Mouse (Mus musculus) kidney, postnatal 25 days (tissue): ENCODE measurements around the gene Bean1.

ENCODE experiments used
- DNase-seq, 2 experiments: peaks; one replicate each; pipeline ENCODE4 v3.0.0; 2021; ENCODE audit warnings: mixed read lengths in 2 of 2

Bean1 gene

DNA sequence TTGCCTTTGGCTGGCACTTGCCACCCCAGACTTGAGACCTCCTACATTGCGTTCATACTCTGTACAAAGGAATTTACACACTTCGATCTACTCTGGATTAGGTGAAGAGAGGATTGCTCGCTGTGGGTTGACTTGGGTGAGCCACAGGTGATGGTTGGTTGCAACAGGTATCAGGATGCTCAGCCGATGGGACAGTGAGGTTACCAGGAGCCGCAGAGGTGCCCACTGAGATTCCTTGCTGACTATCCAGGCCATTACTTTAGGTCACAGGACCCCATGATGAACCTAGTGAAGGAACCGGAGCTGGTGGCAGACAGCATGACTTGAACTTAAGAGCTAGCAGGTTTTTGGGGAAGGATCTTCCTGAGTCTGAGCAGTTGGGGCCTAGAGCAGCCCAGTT lies 2.2 kb downstream of the Bean1 start:
- no peak for DNase-seq

- DNase-seq, result no peak
Measured at GRCm38 (mm10) chr8:104175848-104176527, 5.7 kb downstream of the Bean1 start.

- no peak for DNase-seq
Measured at GRCm38 (mm10) chr8:104177054-104177453, 6.8 kb downstream of the Bean1 start.

- DNase-seq, result no peak
Measured at GRCm38 (mm10) chr8:104184905-104185304, 14.7 kb downstream of the Bean1 start.

GRCm38 (mm10) chr8:104186827-104187226 lies 16.6 kb downstream of the Bean1 start:
- DNase-seq, result no peak

DNA sequence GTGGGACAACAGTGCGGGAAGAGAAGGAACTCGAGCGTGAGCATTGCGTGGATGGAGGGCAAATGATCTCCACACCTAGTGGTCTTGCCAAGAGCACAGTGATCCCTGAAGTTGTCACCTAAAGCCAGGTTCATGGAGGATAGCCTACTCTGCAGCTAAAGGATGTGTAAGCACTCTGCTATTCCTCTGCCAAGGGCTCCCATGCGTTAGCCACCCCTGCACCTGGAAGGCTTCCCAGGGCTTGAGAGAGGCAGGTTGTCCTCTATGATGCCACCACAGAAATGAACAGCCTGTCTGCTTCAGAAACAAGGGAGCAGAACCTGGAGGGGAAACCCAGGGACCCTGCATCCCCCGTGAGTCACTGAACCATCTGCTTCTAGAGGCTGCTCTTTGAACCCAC lies 17.4 kb downstream of the Bean1 start:
- DNase-seq, result no peak

- no peak for DNase-seq
Measured at GRCm38 (mm10) chr8:104188459-104188858, 18.2 kb downstream of the Bean1 start.

GRCm38 (mm10) chr8:104190777-104191468 lies 20.7 kb downstream of the Bean1 start:
- no peak for DNase-seq

DNA sequence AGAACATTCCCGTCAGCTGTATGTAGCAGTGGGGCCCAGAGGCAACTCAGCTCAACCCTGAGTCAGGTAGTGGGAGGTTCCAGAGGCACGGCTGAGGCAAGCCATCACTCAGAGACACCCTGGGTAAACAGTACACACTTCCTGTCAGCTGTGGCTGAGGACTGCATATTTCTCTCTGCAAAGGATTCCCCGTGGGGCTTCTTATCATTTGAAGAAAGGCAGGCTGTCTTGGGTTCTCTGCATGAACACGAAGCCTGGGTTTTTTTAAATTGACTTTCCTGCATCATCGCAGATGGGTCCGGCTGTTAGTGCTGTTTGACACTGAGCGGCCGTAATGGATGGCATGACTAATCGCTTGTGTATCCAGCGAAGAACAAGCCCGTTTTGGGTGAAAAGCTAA lies 21.3 kb downstream of the Bean1 start:
- DNase-seq, result no peak

DNA sequence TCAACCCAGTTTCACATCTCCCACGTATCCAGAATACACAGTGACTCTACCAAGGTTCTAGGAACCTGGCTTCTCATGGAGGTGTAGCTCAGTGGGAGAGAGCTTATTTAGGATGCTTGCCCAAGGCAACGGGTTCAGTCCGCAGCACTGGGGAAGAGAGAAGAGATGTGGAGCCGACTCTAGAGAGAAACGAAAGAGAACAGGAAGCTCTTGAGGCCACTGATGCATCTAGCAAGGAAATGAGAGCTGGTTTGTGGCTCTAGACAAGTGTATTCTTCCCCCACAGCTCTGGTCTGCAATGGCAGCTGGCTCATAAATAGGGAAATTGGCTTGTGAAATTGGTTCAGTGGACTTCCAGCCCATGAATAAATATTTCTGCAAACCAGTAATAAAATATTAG lies 29.6 kb downstream of the Bean1 start:
- no peak for DNase-seq

DNA sequence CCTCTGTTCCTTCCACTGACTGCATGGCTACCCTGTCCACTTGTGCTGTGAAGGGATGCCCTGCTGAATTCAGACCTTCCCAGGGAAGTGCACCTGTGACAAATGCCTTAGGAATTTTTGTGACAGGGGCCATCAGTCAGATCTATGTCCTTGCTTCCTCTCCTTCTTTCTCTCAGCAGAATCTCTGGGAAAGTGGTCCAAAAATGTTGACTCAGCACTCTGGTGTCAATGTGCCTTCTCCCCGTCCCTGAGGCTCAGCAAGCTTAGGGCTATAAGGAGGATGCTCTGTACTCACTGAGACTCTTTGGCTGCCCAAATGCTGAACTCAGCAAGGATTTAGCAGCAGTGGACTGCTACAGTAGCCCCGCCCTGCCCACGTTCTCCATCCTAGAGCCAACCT lies 31.4 kb downstream of the Bean1 start:
- no peak for DNase-seq

DNA sequence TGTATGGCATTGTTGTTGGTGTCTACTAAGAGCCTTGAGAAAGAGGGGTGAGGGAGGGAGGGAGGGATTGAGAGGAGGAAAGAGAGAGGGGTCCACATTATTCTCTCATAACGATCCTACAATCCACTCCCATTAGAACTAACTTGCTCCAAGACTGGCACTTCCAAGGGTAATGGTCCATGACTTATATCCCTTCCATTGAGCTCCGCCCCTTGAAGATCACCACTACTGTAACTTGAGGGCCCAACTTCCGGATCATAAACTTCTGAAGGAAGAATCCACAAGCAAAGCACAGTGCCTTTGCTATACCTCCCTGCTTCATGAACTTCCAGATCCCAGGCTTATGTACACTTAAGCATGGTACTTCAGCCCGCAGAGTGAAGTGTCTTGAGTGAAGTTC lies 32.1 kb downstream of the Bean1 start:
- DNase-seq, result no peak

DNA sequence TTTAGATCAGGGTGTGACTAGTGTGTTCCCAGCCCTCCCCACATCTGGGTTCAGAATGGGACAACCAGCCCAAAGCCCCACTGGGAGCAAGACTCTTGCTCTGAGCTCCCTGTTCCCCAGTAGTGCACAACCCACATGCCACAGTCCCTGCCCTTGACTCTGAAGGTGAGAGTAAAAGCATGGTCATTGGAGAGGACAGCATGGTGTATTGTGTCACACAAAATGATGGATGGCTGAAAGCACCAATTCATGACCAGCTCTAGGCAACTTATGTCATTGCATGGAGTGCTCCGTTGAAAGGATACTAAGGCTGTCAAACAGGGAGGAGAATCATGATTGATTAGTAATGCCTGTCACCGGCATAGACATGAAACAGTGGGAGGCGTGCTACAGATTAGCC lies 35.0 kb downstream of the Bean1 start:
- DNase-seq, result no peak

DNA sequence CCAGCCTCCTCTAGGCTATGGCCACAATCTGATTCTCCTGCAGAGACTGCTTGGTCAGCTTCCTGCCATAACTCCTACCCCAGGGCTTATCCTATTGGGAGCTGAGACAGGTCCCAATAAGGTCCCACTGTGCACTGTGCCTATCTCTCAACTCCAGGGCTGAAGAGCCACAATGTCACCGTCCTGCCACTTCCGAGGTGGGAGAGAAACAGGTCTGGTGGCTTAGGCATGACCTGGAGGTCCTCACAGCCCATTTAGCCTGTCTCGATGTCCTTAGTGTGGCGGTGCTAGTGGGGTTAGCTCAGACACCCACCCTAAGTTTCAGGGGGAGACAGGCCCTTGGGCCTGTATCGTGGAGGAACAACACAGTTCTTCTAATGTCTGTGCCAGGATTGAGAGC lies 47.4 kb downstream of the Bean1 start:
- no peak for DNase-seq

DNA sequence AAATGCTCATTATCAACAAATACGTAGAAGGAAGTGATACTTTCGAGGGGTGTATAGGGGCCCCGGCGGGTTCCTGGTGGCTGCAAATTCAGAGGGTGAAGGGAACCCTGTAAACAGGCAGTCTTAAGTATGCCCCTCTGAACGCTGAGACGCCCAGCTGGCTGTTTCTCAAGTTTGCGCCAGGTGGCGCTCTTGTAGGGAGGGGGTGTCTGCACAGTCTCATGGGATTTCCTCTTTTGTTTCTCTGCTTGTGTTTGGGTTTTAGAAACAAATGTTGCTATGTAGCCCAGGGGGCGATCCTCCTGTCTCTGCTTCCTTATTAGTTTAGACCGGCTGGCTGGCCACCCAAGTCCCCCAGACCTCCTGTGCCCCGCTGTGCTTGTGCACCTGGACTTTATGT lies 48.8 kb downstream of the Bean1 start:
- peak; percentile 13 to 41 for DNase-seq

DNA sequence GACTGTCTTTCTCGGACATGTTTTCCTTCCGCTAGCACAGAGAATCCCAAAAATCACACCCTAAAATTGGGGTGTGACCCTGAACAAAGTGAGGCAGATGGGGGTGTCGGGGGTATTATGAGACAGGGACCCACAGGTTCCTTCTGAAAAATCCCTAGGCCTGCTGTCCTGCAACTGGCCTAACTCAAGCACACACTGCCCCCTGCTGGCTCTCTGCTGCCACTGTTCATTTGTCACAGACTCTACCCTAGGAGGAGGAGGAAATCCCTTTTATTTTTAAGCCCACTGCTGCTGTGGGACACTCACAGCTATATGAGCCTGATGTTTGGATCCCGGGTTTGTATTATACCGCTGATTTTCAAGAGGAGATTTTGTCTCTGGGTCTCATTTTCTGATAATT lies 49.6 kb downstream of the Bean1 start:
- peak; percentile 70 to 84 for DNase-seq

DNA sequence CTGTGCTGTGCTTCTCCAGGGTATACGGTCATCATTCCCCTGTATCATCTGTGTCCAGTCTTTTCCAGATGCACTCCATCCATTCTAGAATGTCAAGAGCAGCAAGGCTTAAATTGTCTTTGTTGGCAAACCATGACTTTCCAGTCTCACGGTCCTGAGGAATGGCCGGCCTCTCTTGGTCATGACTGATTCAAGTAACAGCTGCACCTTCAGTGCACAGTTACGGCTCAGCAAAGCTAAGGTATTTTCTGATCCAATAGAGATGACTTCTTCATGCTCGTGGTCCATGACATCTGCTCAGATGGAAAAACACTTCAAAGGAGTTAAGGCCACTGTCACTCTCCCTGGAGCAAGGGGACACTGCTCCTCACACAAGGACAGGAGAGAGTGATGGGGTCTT lies 56.8 kb downstream of the Bean1 start:
- no peak for DNase-seq

- no peak for DNase-seq
Measured at GRCm38 (mm10) chr8:104230377-104230776, 60.1 kb downstream of the Bean1 start.

- no peak for DNase-seq
Measured at GRCm38 (mm10) chr8:104232039-104232438, 61.8 kb downstream of the Bean1 start.

DNA sequence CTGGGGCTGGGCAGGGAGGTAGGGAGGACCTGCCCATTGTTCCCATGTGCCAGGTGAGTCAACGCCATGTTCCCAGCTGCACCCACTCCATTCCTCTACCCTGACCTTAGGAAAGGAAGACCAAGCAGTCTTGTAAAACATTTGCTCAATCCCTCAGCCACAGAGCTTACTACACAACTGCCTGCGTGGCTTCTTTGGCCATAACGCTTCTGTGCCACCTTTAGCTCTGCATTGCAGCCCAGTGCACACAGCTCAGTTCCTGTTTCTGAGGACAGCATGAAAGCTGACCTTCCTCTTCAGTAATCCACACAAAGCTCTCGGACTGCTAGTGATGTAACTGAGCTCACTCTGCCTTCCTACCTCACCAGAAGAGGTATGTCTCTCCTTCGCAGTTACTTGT lies 62.7 kb downstream of the Bean1 start:
- DNase-seq, result no peak

- DNase-seq, result no peak
Measured at GRCm38 (mm10) chr8:104234573-104234972, 64.3 kb downstream of the Bean1 start.

GRCm38 (mm10) chr8:104239418-104239861 lies 69.2 kb downstream of the Bean1 start:
- peak in 1 of 2 experiments; percentile 39 for DNase-seq

GRCm38 (mm10) chr8:104242038-104242644 lies 71.9 kb downstream of the Bean1 start:
- no peak for DNase-seq

DNA sequence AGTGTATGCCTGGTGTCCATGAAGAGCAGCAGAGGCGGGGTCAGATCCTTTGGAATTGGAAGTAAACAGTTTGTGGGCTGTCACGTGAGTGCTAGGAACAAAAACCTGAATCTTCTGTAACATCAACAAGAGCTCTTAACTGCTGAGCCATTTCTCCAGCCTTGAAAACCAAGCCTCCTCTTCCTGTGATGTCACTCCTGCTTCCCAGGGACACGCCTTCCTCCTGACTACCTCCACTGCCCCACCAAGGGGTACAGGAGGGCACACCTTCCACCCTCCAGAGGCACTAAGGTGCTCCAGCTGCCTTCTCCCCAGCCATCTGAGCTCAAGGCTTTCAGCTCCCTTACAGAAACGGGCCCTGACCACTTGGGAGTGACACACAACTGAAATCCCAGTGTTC lies 76.4 kb downstream of the Bean1 start:
- no peak for DNase-seq
